Mouse (Mus musculus) CH12.LX (cell line): ENCODE data around the gene Scp2. TPM values are rescaled to one million over a fixed set of nuclear protein-coding genes. Genes with fewer than 3 reads are reported as not detected.
"Not testable (repeated sequence)": the region's sequence is repeated elsewhere in the genome, so short reads cannot be mapped to it uniquely, and the experiment has no call there.

Experiments
- DNase-seq: peaks from one replicate; pipeline ENCODE4 v3.0.0-alpha.2; 2013; ENCODE audit errors: extremely low read depth
- H3K27ac ChIP-seq: 2 replicates; pipeline ENCODE4 v1.5.1; 2012; ENCODE audit warnings: low read depth, mild to moderate bottlenecking, control low read depth, moderate library complexity; ENCODE audit not compliant: insufficient read depth
- H3K27me3 ChIP-seq: replicated peaks from 2 replicates; pipeline ENCODE3; 2012; ENCODE audit warnings: inconsistent platforms
- H3K36me3 ChIP-seq, 2 experiments: replicated peaks in 1 of 2; 2 replicates each; pipeline versions ENCODE3 to v1.6.1; 2012; ENCODE audit warnings: inconsistent platforms in 1 of 2, low read length in 1 of 2, mild to moderate bottlenecking in 1 of 2, mixed read lengths in 1 of 2, moderate library complexity in 1 of 2; ENCODE audit not compliant: control insufficient read depth in 1 of 2, insufficient read depth in 1 of 2
- H3K4me1 ChIP-seq, 2 experiments: 2 replicates each; pipeline ENCODE4 v1.6.1; 2012; ENCODE audit warnings: inconsistent platforms in 1 of 2, moderate library complexity in 1 of 2; ENCODE audit not compliant: insufficient read depth in 2 of 2, control insufficient read depth in 1 of 2
- H3K4me2 ChIP-seq: 2 replicates; pipeline ENCODE4 v1.6.1; 2012; ENCODE audit warnings: low read depth, mild to moderate bottlenecking, control low read depth; ENCODE audit not compliant: poor library complexity, insufficient read depth, severe bottlenecking
- H3K4me3 ChIP-seq, 3 experiments: fragments of 150-350 bp in 1 of 3; sonication (generic) in 1 of 3; replicated peaks in 1 of 3; 2 replicates each; pipeline versions ENCODE3 to v1.5.1; 2011 to 2012; ENCODE audit warnings: low read depth in 2 of 3, low read length in 2 of 3, mild to moderate bottlenecking in 2 of 3, moderate library complexity in 2 of 3, control low read depth in 1 of 3, improper control_type of control experiment in 1 of 3, inconsistent platforms in 1 of 3, mixed read lengths in 1 of 3; ENCODE audit not compliant: poor library complexity in 1 of 3
- H3K79me2 ChIP-seq: replicated peaks from 2 replicates; pipeline ENCODE4 v1.6.1; 2012; ENCODE audit warnings: mild to moderate bottlenecking, moderate library complexity; ENCODE audit not compliant: control insufficient read depth, poor library complexity, insufficient read depth, severe bottlenecking; ENCODE audit errors: extremely low read depth
- H3K9ac ChIP-seq: 2 replicates; pipeline ENCODE4 v1.6.1; 2012; ENCODE audit warnings: low read depth, mild to moderate bottlenecking, control low read depth, moderate library complexity; ENCODE audit not compliant: insufficient read depth
- H3K9me3 ChIP-seq: replicated peaks from 2 replicates; pipeline ENCODE3; 2012; ENCODE audit warnings: low read length, inconsistent platforms, mixed read lengths
- CTCF ChIP-seq, 2 experiments: IDR thresholded peaks in 1 of 2; conservative IDR thresholded peaks in 1 of 2; 2 replicates each; pipeline ENCODE4 v1.5.1; 2011 to 2012; ENCODE audit warnings: low read depth in 2 of 2, low read length in 2 of 2, improper control_type of control experiment in 1 of 2, inconsistent platforms in 1 of 2, mild to moderate bottlenecking in 1 of 2, moderate library complexity in 1 of 2
- ELF1 ChIP-seq: IDR thresholded peaks from 2 replicates; pipeline ENCODE4 v1.6.1; 2014; ENCODE audit warnings: low read depth, mild to moderate bottlenecking, inconsistent platforms, low read length, improper control_type of control experiment
- MAZ ChIP-seq: IDR thresholded peaks from 2 replicates; pipeline ENCODE4 v1.6.1; 2012; ENCODE audit warnings: low read depth, mild to moderate bottlenecking, inconsistent platforms, low read length, improper control_type of control experiment, moderate library complexity
- USF2 ChIP-seq: conservative IDR thresholded peaks from 2 replicates; pipeline ENCODE4 v1.6.1; 2011; ENCODE audit warnings: low read depth, low read length, improper control_type of control experiment
- dilution Hi-C: fragments of 300-500 bp; cut with MboI; formaldehyde crosslinking; loops from 2 replicates; pipeline ENCODE4 v1.14.3; 2020; ENCODE audit warnings: low sequenced_read_pairs; ENCODE audit not compliant: extremely low pct_unique_long_range_greater_than_20kb, extremely low pct_ligation_motif_present
- in situ Hi-C: fragments of 300-500 bp; cut with MboI; formaldehyde crosslinking; loops from 3 replicates; pipeline ENCODE4 v1.14.3; 2019; ENCODE audit warnings: low sequenced_read_pairs, low pct_ligation_motif_present, low pct_unique_long_range_greater_than_20kb, mixed read lengths
- polyA plus RNA-seq: library from polyadenylated mRNA; unstranded; fragments of >175 nt; gene quantifications from 2 replicates; pipeline ENCODE4 v1.2.1, GENCODE M21; 2012; ENCODE audit warnings: low read depth; ENCODE audit not compliant: insufficient read length
- total RNA-seq, 2 experiments: library from RNA; depleted of rRNA; stranded (reverse); fragments of 300-350 nt in 1 of 2; fragments of >200 nt in 1 of 2; gene quantifications; 2 replicates each; pipeline ENCODE4 v1.2.3; 2012 to 2014

Gene Scp2
- total and polyA plus RNA-seq, 3 experiments, result 65.0 to 127 (median 97.8) TPM

DNA sequence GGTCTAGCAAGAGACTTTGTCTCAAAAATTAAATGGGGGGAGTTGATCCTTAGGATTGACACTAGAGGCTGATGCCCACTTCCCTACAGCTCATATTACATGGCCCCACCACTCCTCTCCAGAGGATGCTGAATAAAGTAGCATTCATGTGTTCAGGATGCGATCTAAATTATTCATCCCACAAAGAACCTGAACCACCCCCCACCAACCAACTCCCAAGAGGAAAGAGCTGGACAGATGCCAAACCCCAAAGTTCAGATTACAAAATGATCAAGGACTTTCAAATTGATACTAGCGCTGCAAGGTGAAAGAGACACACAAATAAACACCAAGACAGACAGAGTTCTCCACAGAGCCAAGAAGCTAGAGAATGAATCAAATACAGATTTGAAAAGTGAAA, 65.0 kb downstream of the Scp2 start:
- TF ChIP-seq CTCF (conservative IDR thresholded peaks at IDR 0.05 in 1 of 2, IDR thresholded peaks at IDR 0.05 in 1 of 2; ENCODE audit: low read depth in 2 of 2, low read length in 2 of 2) (no peak), ELF1 (no peak)
- H3K27ac ChIP-seq, result no peak overlapping the region
- peaks cover 0 to 9% of the 10 kb centered on the region in 2 experiments; a peak in 2 of 4 replicates for H3K4me1 ChIP-seq
- H3K27me3 ChIP-seq, result no peaks in the 10 kb centered on the region
- H3K4me2 ChIP-seq, result no peak overlapping the region
- dilution Hi-C loops (no loop called here), in situ Hi-C loops (no loop called here)
- no peak for DNase-seq
- no peak overlapping the region for H3K9ac ChIP-seq
- H3K9me3 ChIP-seq, result peaks cover 2% of the 10 kb centered on the region
- H3K36me3 ChIP-seq, result peaks cover 3 to 48% of the 10 kb centered on the region in 2 experiments
- H3K4me3 ChIP-seq, result no peak overlapping the region
- no peaks in the 10 kb centered on the region for H3K79me2 ChIP-seq

GRCm38 (mm10) chr4:108079191-108079590, 65.6 kb downstream of the Scp2 start:
- H3K79me2 ChIP-seq, dilution Hi-C loops, in situ Hi-C loops, H3K4me1 ChIP-seq, H3K4me3 ChIP-seq, H3K27ac ChIP-seq, H3K4me2 ChIP-seq, DNase-seq, H3K9me3 ChIP-seq, H3K9ac ChIP-seq, H3K27me3 ChIP-seq: not testable (repeated sequence)
- peaks cover 3 to 44% of the 10 kb centered on the region in 2 experiments for H3K36me3 ChIP-seq

DNA sequence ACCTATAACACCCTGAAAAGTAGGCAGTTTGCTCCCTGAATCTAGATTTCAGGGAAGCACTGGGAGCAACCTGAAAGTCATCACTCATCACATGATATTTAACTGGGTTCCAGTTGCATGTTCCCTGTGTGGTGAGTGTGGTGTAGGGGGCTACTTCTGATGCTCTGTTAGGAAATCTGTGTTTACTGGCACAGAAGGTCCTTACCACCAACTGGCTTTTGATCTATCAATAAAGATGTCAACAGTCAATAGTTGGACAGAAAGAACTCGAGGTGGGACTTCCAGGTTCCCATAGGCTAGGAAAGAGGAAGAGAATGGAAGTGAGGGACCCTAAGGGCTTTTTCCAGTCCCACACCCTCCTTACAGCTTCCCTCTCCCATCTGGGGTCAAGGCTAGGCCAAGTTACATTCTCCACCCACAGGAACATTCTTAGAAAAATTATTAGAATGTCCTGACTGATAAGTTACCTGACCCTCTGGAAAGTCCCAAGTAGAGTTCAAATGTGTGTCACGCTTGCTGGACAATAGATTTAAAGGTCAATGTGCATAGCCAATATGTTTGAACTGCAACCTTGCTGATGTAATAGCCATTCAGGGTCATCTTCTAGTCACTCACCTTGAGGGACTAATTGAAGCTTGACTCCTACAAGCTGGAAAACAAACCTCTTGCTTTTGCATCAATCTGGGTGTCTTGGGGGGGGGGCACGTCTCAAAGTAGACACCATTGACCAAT, 67.4 kb downstream of the Scp2 start:
- no peak for TF ChIP-seq MAZ
- TF ChIP-seq, all 38 proteins: peak for 0

GRCm38 (mm10) chr4:108074204-108074823, 70.5 kb downstream of the Scp2 start:
- dilution Hi-C loops (no loop called here), in situ Hi-C loops (no loop called here)
- Histone ChIP-seq H3K9ac (no peak overlapping the region), H3K79me2 (peaks cover 6% of the 10 kb centered on the region), H3K27me3 (no peaks in the 10 kb centered on the region), H3K4me2 (no peak overlapping the region), H3K4me3 (no peak overlapping the region), H3K9me3 (peaks cover 2% of the 10 kb centered on the region), H3K27ac (no peak overlapping the region), H3K4me1 (peaks cover 0 to 21% of the 10 kb centered on the region in 2 experiments; a peak in 2 of 4 replicates), H3K36me3 (peaks cover 3 to 43% of the 10 kb centered on the region in 2 experiments)
- no peak for TF ChIP-seq USF2
- no peak for DNase-seq

More for the DNA sequence above, 67.4 kb downstream of the Scp2 start:
- peaks cover 2% of the 10 kb centered on the region for H3K9me3 ChIP-seq
- no peak overlapping the region for H3K4me2 ChIP-seq
- peaks cover 0 to 7% of the 10 kb centered on the region in 2 experiments; a peak in 2 of 4 replicates for H3K4me1 ChIP-seq
- H3K27ac ChIP-seq, result no peak overlapping the region
- H3K79me2 ChIP-seq, result no peaks in the 10 kb centered on the region
- DNase-seq, result no peak
- no peaks in the 10 kb centered on the region for H3K27me3 ChIP-seq
- H3K4me3 ChIP-seq, result no peak overlapping the region
- dilution Hi-C loops, result no loop called here
- in situ Hi-C loops, result no loop called here
- H3K9ac ChIP-seq, result no peak overlapping the region
- peaks cover 3 to 43% of the 10 kb centered on the region in 2 experiments for H3K36me3 ChIP-seq
